Mouse (Mus musculus) forebrain, postnatal 0 days (tissue): ENCODE results near the gene Stpg4. TPM values are rescaled to one million over a fixed set of nuclear protein-coding genes. Genes with fewer than 3 reads are reported as not detected.

Experiments
- ATAC-seq: fragments of 200-750 bp; cut with Nextera tagmentation; 2 replicates; pipeline ENCODE4 v1.8.0; 2017; ENCODE audit warnings: mild to moderate bottlenecking, moderate library complexity
- DNase-seq: peaks from one replicate; pipeline ENCODE4 v3.0.0-alpha.2; 2015
- H3K27ac ChIP-seq: fragments of 300-500 bp; sonication (generic); 2 replicates; pipeline ENCODE4 v1.5.1; 2014; ENCODE audit warnings: low read depth, mild to moderate bottlenecking, antibody characterized with exemption, low read length, moderate library complexity, mixed read lengths
- H3K27me3 ChIP-seq: fragments of 300-500 bp; sonication (generic); 2 replicates; pipeline ENCODE4 v1.6.1; 2014; ENCODE audit warnings: mild to moderate bottlenecking, low read length, mixed read lengths; ENCODE audit not compliant: insufficient read depth
- H3K36me3 ChIP-seq: fragments of 300-500 bp; sonication (generic); 2 replicates; pipeline ENCODE4 v1.6.1; 2014; ENCODE audit warnings: mild to moderate bottlenecking, moderate library complexity; ENCODE audit not compliant: insufficient read depth
- H3K4me1 ChIP-seq: fragments of 300-500 bp; sonication (generic); 2 replicates; pipeline ENCODE4 v1.6.1; 2014; ENCODE audit warnings: antibody characterized with exemption; ENCODE audit not compliant: insufficient read depth
- H3K4me2 ChIP-seq: fragments of 300-500 bp; sonication (generic); 2 replicates; pipeline ENCODE4 v1.6.1; 2014; ENCODE audit warnings: low read depth, mild to moderate bottlenecking, moderate library complexity
- H3K4me3 ChIP-seq: fragments of 300-500 bp; sonication (generic); 2 replicates; pipeline ENCODE4 v1.5.1; 2014; ENCODE audit warnings: low read depth, low read length, mixed read lengths
- H3K9ac ChIP-seq: fragments of 300-500 bp; sonication (generic); 2 replicates; pipeline ENCODE4 v1.6.1; 2014; ENCODE audit warnings: mild to moderate bottlenecking
- H3K9me3 ChIP-seq: fragments of 300-500 bp; sonication (generic); 2 replicates; pipeline ENCODE4 v1.6.1; 2016; ENCODE audit warnings: low read length
- CTCF ChIP-seq: sonication (generic); IDR thresholded peaks from 2 replicates; pipeline ENCODE4 v1.5.1; 2016; ENCODE audit warnings: antibody characterized with exemption, control low read depth, low read depth
- WGBS: fragments of 180-500 bp; shearing (Covaris S2); extraction: QIAGEN DNeasy Blood & Tissue Kit; methylation state at CpG from one replicate; pipeline ENCODE4 v1.1.7; 2014; 5-methylcytosine and 5-hydroxymethylcytosine counted together
- polyA plus RNA-seq: library from polyadenylated mRNA; unstranded; fragments of >200 nt; fragmentation: Nextera tagmentation; extraction: Ambion mirVana; gene quantifications from 2 replicates; pipeline ENCODE4 v1.2.1, GENCODE M21; 2015
- total RNA-seq: library from RNA; depleted of rRNA; stranded (reverse); fragments of >200 nt; gene quantifications from 2 replicates; pipeline ENCODE4 v1.2.3, GENCODE M21; 2014

Gene Stpg4
- total and polyA plus RNA-seq, 2 experiments from 2014 or later = not detected

- Histone ChIP-seq H3K4me3 (no peak overlapping the region), H3K27ac (no peak overlapping the region), H3K9ac (no peak overlapping the region), H3K4me1 (peaks cover 20% of the 10 kb centered on the region), H3K36me3 (no peaks in the 10 kb centered on the region), H3K27me3 (no peaks in the 10 kb centered on the region), H3K4me2 (no peak overlapping the region), H3K9me3 (no peaks in the 10 kb centered on the region)
- no peak for TF ChIP-seq CTCF
- 81% methylated on average over 8 of the region's 8 CpGs for WGBS
- DNase-seq (no peak), ATAC-seq (no peak)
Observed at GRCm38 (mm10) chr17:87470797-87471196, 43.3 kb upstream of the Stpg4 start.

- no peaks in the 10 kb centered on the region for H3K9me3 ChIP-seq
- DNase-seq (no peak), ATAC-seq (no peak)
- H3K4me2 ChIP-seq = no peak overlapping the region
- no peak overlapping the region for H3K9ac ChIP-seq
- no peaks in the 10 kb centered on the region for H3K36me3 ChIP-seq
- H3K27me3 ChIP-seq = no peaks in the 10 kb centered on the region
- no peak overlapping the region for H3K27ac ChIP-seq
- peaks cover 20% of the 10 kb centered on the region for H3K4me1 ChIP-seq
- WGBS = 73% methylated on average over 8 of the region's 8 CpGs
- H3K4me3 ChIP-seq = no peak overlapping the region
- no peak for TF ChIP-seq CTCF
Observed at GRCm38 (mm10) chr17:87470282-87470681, 42.7 kb upstream of the Stpg4 start.

GRCm38 (mm10) chr17:87469428-87469827 is 41.9 kb upstream of the Stpg4 start:
- H3K36me3 ChIP-seq = no peaks in the 10 kb centered on the region
- ATAC-seq = no peak
- no peak for TF ChIP-seq CTCF
- H3K4me2 ChIP-seq = no peak overlapping the region
- H3K9ac ChIP-seq = no peak overlapping the region
- H3K4me3 ChIP-seq = no peak overlapping the region
- DNase-seq = no peak
- WGBS = 85% methylated on average over 8 of the region's 8 CpGs
- no peak overlapping the region for H3K27ac ChIP-seq
- no peaks in the 10 kb centered on the region for H3K27me3 ChIP-seq
- peaks cover 17% of the 10 kb centered on the region for H3K4me1 ChIP-seq
- no peaks in the 10 kb centered on the region for H3K9me3 ChIP-seq

GRCm38 (mm10) chr17:87468616-87469015 is 41.1 kb upstream of the Stpg4 start:
- 67% methylated on average over 5 of the region's 5 CpGs for WGBS
- ATAC-seq = no peak

GRCm38 (mm10) chr17:87461499-87461896 is 34.0 kb upstream of the Stpg4 start:
- Histone ChIP-seq H3K9ac (no peak overlapping the region), H3K36me3 (no peaks in the 10 kb centered on the region), H3K9me3 (no peaks in the 10 kb centered on the region), H3K27me3 (no peaks in the 10 kb centered on the region), H3K4me1 (peaks cover 31% of the 10 kb centered on the region), H3K4me3 (no peak overlapping the region), H3K27ac (no peak overlapping the region), H3K4me2 (no peak overlapping the region)
- DNase-seq = peak; percentile 8
- 0 out of 2 replicates have a peak, but pooled peaks have one; percentile 21 for ATAC-seq
- TF ChIP-seq CTCF = 0 out of 2 replicates have a peak, but pooled peaks have one; percentile 20
- 34% methylated on average over 3 of the region's 3 CpGs for whole genome bisulfite sequencing

More at GRCm38 (mm10) chr17:87468616-87469015, 41.1 kb upstream of the Stpg4 start:
- H3K4me2 ChIP-seq = no peak overlapping the region
- DNase-seq = peak; percentile 12
- H3K4me3 ChIP-seq = no peak overlapping the region
- H3K9ac ChIP-seq = no peak overlapping the region
- peaks cover 9% of the 10 kb centered on the region for H3K4me1 ChIP-seq
- H3K9me3 ChIP-seq = no peaks in the 10 kb centered on the region
- no peaks in the 10 kb centered on the region for H3K36me3 ChIP-seq
- H3K27ac ChIP-seq = no peak overlapping the region
- TF ChIP-seq CTCF = no peak
- H3K27me3 ChIP-seq = no peaks in the 10 kb centered on the region

GRCm38 (mm10) chr17:87460669-87461498 is 33.3 kb upstream of the Stpg4 start:
- H3K27me3 ChIP-seq = no peaks in the 10 kb centered on the region
- ATAC-seq (peak; percentile 68), DNase-seq (peak; percentile 60)
- peak overlapping the region; percentile 28 for H3K9ac ChIP-seq
- peak overlapping the region; percentile 70 for H3K27ac ChIP-seq
- 16% methylated on average over 17 of the region's 17 CpGs for WGBS
- no peak for TF ChIP-seq CTCF
- peak overlapping the region; percentile 36 for H3K4me2 ChIP-seq
- no peak overlapping the region for H3K4me3 ChIP-seq
- H3K9me3 ChIP-seq = no peaks in the 10 kb centered on the region
- peaks cover 31% of the 10 kb centered on the region for H3K4me1 ChIP-seq
- no peaks in the 10 kb centered on the region for H3K36me3 ChIP-seq
